Mouse (Mus musculus) fibroblast of lung, adult 2 months (primary cell): ENCODE results near the gene Lrrc20.

ENCODE experiments used
- DNase-seq: peaks from one replicate; pipeline ENCODE4 v3.0.0-alpha.2; 2011; ENCODE audit warnings: low read depth

Lrrc20 gene

GRCm38 (mm10) chr10:61474344-61474743 lies 1.3 kb upstream of the Lrrc20 start:
- no peak for DNase-seq

GRCm38 (mm10) chr10:61476440-61477165 lies 1.0 kb downstream of the Lrrc20 start:
- DNase-seq, result no peak

GRCm38 (mm10) chr10:61479461-61479860 lies 3.9 kb downstream of the Lrrc20 start:
- DNase-seq, result no peak

GRCm38 (mm10) chr10:61479927-61480326 lies 4.3 kb downstream of the Lrrc20 start:
- DNase-seq, result no peak

- no peak for DNase-seq
Measured at GRCm38 (mm10) chr10:61480488-61480887, 4.9 kb downstream of the Lrrc20 start.

- DNase-seq, result no peak
Measured at GRCm38 (mm10) chr10:61482771-61483170, 7.2 kb downstream of the Lrrc20 start.

GRCm38 (mm10) chr10:61484801-61485200 lies 9.2 kb downstream of the Lrrc20 start:
- DNase-seq, result no peak

GRCm38 (mm10) chr10:61486551-61487339 lies 11.1 kb downstream of the Lrrc20 start:
- DNase-seq, result no peak

- no peak for DNase-seq
Measured at GRCm38 (mm10) chr10:61488522-61489110, 13.0 kb downstream of the Lrrc20 start.

GRCm38 (mm10) chr10:61491573-61491972 lies 16.0 kb downstream of the Lrrc20 start:
- DNase-seq, result no peak

- DNase-seq, result peak; percentile 35
Measured at GRCm38 (mm10) chr10:61492040-61492439, 16.4 kb downstream of the Lrrc20 start.

GRCm38 (mm10) chr10:61495461-61495860 lies 19.9 kb downstream of the Lrrc20 start:
- DNase-seq, result no peak

- DNase-seq, result no peak
Measured at GRCm38 (mm10) chr10:61496231-61496630, 20.6 kb downstream of the Lrrc20 start.

GRCm38 (mm10) chr10:61499505-61500466 lies 24.2 kb downstream of the Lrrc20 start:
- no peak for DNase-seq

- no peak for DNase-seq
Measured at GRCm38 (mm10) chr10:61500756-61501155, 25.2 kb downstream of the Lrrc20 start.

GRCm38 (mm10) chr10:61504073-61504472 lies 28.5 kb downstream of the Lrrc20 start:
- no peak for DNase-seq

- no peak for DNase-seq
Measured at GRCm38 (mm10) chr10:61506381-61507200, 31.0 kb downstream of the Lrrc20 start.

GRCm38 (mm10) chr10:61509873-61510272 lies 34.3 kb downstream of the Lrrc20 start:
- DNase-seq, result no peak

- no peak for DNase-seq
Measured at GRCm38 (mm10) chr10:61510809-61511208, 35.2 kb downstream of the Lrrc20 start.

- DNase-seq, result no peak
Measured at GRCm38 (mm10) chr10:61512215-61512889, 36.8 kb downstream of the Lrrc20 start.
